Mouse (Mus musculus): Measurements from ENCODE around the gene Nsun2.
"Not testable (repeated sequence)": the region's sequence is repeated elsewhere in the genome, so short reads cannot be mapped to it uniquely, and the experiment has no call there.

The Nsun2 gene

DNA sequence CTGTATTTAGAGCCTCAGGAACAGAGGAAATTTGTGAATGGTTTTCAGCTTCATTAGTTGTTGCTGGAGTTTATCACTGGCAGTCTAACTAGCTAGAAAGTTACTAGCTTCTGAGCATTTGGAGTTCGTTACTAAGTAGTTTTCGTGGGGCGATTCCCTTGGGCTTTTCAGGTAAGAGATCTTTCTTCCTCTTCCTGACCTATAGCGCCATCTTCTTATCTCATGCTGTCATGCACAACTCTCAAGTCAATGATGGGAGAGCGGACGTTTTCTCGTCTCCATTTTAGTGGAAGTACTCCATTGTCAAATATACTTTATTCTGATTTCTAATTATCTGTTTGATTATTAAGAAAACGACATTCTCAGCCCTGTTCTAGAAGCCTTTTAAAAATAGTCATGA, 16.4 kb downstream of the Nsun2 start:
- no peak for DNase-seq (ENCODE audit: low read depth in 2 of 2, low spot score in 2 of 2)

DNA sequence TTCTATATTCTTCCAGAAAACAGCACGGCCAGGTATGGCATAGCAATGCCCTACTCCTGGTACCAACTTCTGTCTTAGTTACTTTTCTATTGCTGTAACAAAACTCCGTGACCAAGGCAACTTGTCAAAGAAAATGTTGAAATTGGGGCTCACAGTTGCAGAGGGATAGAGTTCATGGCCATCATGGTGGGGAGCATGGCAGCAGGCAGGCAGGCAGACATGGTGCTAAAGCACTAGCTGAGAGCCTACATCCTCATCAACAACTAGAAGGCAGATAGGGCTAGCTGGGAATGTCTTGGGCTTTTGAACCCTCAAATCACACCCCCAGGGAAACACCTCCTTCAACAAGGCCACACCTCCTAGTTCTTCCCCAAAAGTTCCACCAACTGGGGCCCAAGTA, 17.3 kb downstream of the Nsun2 start:
- no peak for DNase-seq (ENCODE audit: low read depth in 2 of 2, low spot score in 2 of 2)

DNA sequence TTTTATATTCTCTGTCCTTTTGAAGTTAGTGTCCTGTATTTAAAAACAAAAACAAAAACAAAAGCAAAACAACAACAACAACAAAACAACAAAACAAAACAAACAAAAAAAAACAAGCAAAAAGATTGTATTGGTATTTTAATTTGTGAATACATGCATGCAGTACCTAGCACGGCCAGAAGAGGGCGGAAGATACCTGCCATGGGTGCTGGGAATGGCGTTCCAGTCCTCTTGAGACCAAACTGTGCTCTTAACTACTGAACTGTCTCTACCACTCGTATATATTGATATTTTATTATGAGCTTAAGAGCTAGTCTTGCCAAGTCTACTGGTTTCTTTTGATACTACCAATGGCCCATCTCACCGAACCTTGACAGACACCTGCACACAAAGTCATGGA, 19.5 kb downstream of the Nsun2 start:
- peak in 1 of 2 experiments; percentile 22 for DNase-seq (ENCODE audit: low read depth in 2 of 2, low spot score in 2 of 2)

DNA sequence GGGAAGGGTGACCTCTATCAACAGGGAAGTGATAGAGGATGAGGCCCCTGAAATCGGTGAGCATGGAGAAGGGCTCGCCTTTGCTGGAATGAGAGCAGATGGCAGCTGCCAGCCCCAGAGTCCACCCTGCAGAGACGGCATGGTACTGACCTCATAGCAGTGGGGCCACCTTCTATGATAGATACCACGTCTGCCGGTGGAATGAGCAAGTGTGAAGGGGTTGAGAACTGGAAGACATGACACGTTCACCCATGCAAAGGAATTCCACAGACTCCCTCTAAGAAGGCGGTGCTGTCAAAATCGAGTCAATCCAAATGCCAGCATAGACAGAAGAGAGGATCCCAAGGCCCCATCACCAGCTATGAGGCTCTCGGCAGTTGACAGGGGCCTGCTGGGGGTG, 20.7 kb downstream of the Nsun2 start:
- DNase-seq (ENCODE audit: low read depth in 2 of 2, low spot score in 2 of 2) = no peak

DNA sequence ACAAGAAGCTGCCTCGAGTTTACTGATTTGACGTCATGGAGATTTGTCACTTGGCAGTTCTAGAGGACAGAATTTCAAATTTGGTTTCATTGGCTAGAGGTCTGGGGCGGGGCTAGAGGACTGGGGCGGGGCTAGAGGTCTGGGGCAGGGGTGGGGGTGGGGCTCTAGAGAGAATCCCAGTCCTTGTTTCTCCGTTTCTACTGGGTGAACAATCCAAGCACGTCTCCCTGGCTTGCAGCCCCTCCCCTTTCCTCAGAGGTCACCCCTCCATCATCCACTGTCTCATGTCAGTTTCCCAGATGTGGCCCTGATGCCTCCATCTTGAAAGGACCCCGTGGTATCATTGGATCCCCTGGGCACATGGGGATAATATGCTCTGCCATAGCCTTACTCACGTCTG, 21.5 kb downstream of the Nsun2 start:
- DNase-seq (ENCODE audit: low read depth in 2 of 2, low spot score in 2 of 2) = no peak

DNA sequence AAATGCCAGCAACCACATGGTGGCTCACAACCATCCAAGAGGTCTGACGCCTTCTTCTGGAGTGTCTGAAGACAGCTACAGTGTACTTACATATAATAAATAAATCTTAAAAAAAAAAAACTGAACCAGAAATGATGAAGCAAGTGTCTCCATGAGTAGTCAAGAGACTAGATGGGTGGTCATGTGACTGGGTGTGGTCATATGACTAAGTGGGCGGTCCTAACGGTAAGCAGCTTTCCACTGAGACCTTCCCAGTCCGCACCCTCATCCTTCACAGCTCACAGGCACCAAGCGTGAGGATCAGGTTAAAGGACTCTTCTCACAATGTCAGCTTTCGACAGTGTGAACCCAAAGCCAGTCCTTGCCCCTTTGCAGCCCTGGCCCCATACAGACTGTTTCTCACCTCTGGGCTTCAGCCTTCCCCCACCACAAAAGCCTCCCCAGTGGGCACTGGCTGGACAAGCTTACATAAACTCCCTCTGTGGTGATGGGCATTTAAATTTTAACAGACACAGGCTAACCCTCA, 22.5 kb downstream of the Nsun2 start:
- no peak for DNase-seq (ENCODE audit: low read depth in 2 of 2, low spot score in 2 of 2)

DNA sequence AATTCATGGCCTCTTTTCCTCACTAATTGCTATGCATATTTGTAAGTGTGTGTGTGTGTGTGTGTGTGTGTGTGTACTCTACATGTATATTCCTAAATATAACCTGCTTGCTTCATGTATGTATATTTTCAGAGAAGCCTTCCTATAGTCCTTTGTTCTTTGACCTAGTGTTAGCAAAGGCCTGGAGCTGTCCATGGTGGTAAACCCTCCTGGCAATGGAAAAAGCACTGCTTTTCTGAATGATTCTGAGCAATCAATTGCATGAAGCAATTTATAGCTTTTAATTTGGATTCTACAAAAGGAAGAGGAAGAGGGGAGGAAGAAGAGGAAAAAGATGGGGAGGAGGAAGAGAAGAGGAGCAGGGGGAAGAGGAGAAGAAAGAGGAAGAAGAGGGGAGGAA, 23.2 kb downstream of the Nsun2 start:
- no peak for DNase-seq (ENCODE audit: low read depth in 2 of 2, low spot score in 2 of 2)

DNA sequence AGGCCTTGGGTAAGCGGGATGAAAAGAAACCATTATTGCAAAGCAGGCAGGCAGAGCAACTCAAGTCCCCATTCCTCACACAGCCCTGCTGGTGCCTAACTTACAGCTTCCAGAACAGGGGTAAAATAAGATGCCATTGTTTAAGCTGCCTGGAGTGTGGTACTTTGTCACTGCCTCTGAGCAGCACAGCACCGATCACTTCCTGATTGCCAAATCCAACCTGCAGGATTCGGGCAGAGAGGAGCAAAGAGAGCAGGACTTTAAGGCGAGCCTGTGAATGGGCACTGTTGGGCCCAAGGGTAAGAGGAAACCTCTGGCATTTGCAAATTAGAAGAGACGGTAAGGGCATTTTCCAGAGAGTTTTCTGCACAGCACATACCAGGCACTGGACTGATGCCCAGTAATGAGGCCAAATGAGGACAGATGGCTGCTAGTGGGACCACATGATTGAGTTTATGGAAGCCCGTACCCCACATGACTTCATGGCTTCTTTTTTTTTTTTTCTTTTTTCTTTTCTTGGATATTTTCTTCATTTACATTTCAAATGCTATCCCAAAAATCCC, 24.6 kb downstream of the Nsun2 start:
- DNase-seq (ENCODE audit: low read depth in 2 of 2, low spot score in 2 of 2) = no peak

DNA sequence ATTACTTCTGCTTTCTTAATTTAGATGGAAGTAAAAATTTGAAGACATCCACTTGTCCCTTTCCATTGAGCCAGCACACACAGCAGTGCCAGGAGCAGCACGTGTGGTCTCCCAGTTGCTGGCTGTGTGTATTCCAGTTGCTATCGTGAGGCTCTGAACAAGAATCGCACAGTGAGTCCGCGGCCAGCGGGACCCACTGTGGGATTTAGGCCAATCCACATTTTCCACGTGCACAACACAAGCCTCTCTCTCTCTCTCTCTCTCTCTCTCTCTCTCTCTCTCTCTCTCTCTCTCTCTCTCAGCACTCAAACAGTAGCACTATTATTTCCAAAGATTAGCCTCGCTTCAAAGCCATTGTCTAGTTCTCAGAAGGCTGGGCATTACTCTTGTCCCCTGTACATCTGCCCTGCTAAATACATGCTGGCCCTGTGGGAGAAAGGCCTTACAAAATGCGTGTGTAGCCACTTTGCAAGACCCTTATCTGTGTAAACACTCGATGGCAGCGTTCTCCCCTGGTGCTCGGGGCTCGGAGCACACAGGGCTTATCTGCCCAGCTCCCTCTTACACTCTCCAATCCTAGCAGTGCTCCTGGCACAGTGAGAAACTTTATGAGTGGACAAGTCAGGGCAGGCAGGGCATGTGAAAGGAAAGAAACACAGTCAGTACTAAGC, 25.9 kb downstream of the Nsun2 start:
- no peak for DNase-seq (ENCODE audit: low read depth in 2 of 2, low spot score in 2 of 2)

DNA sequence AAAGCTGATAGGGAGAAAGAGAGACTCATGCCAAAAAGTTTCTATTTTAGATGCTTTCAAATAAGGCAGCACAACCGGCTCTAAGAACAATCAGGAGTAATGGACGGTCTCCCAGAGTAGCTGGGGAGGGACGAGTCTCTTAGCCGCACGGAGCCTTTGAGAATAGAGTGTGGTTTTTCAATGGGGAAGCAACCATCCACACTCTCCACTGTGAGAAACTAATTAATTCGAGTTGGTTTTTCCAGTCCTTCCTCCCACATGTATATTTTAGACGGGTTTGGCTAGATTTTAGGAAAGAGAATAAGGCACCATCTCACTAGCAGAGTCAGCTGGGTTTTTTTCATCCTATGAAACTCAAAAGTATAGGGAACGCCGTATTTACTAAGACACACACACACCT, 28.5 kb downstream of the Nsun2 start:
- DNase-seq (ENCODE audit: low read depth in 2 of 2, low spot score in 2 of 2) = no peak

DNA sequence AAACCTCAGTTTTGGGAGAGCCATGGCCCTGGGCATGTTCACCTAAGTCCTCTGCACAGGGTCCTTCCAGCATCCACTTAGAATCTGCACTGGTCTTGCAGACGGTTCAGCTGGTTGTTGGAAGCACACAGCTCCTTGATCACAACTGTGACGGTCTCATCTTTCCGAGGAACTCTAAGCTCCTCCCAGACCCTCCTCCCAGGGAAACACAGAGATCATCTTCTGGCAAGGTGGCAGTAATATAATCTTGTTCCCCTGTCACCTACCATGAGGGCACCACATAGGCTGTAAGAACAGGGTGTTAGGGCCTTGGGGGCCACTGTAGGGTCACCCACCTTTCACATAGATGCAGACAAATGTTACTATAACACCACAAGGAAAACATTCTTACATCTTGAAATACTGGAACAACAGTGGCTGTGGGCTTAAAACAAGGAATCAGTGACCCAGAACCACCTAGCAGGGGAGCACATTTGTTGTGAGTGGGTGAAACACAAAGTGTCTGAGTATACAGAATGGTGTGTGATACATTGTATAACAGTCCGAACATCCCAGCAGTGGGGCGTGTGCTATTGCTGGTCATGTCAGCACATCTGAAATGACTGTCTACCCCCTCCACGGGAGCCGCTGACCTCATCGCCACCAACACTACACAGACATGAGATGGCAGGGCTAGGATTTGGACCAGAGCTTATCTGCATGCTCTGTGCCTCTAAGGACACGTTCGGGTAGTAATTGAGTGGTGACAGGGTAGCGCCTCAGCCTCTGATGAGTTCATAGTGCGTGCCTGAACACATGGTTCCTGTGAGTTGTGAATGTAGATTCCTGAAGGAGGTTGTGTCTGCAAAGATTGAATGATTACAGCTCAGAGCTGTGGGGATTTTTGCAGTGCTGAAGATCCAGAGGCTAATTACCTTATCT, 29.4 kb downstream of the Nsun2 start:
- DNase-seq (ENCODE audit: low read depth in 2 of 2, low spot score in 2 of 2) = no peak

DNA sequence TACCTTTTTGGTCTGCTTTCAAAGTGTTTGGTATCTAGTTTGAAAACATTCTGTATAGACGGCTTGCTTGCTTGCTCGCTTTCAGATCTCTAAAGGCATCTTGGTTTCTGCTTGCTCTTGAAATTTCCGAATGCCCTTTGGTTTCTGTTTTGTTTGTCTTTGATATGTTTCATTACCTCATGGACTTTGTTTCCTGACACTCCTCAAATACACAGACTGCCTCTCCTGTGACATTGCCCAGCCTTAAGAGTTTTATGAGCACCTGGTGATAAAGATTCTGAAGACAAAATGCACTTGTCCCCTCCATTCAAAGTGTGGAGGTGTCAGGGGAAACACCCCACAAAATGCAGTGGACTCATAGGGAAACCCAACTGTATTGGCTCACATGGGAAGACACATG, 30.4 kb downstream of the Nsun2 start:
- no peak for DNase-seq (ENCODE audit: low read depth in 2 of 2, low spot score in 2 of 2)

DNA sequence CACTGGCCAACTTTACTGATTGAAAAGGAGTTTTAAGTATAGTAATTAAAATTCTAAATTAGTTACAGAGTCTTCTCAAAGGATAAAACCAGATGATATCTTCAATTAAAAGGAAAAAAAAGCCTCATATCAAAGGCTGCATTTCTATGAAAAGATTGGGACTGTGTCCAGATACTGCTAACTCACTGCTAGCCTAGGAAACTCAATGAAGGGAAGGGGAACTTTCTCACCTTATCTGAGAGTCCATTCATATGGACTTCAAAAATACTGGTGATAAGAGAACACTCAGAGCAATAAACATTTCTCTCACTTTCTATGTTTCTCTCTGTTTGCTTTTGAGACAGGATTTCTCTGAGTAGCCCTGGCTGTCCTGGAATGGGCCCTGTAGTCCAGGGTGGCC, 31.0 kb downstream of the Nsun2 start:
- DNase-seq (ENCODE audit: low read depth in 2 of 2, low spot score in 2 of 2) = no peak

DNA sequence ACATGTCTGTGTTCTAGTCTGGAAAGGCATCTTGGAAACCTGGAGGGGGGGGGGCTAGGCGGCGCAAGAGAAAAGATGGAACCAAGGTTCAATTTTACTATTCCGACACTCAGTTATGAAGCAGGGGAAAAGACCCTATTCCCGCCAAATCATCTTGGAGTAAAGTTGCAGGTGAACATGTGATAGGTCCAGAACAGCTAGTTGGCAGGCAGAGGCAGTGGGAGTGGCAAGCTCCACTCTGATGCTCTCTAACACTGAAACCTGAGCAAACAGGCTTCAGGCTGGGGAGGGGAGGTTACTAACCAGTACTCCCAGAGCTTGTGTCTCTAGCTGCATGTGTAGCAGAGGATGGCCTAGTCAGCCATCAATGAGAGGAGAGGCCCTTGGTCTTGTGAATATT, 31.9 kb downstream of the Nsun2 start:
- not testable (repeated sequence) for DNase-seq (ENCODE audit: low read depth in 2 of 2, low spot score in 2 of 2)

DNA sequence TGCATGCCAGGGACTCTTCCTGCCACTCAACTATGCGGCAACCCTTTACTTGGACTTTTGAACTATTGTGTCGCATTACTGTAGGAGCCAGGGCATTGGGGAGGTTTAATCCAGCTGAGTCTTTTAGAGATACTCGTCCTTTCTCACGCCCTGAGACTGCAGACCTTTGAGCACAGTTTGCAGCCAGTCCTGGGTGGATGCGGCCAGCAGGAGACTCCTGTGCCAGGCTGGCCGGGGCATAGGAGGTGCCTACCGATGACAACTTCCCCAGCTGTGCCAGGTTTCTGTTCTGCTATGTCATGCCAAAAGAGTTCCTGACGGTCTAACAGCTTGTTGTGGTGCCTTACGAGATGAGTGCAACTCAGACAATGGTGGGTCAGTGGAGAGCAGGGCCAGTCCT, 35.7 kb downstream of the Nsun2 start:
- no peak for DNase-seq (ENCODE audit: low read depth in 2 of 2, low spot score in 2 of 2)

DNA sequence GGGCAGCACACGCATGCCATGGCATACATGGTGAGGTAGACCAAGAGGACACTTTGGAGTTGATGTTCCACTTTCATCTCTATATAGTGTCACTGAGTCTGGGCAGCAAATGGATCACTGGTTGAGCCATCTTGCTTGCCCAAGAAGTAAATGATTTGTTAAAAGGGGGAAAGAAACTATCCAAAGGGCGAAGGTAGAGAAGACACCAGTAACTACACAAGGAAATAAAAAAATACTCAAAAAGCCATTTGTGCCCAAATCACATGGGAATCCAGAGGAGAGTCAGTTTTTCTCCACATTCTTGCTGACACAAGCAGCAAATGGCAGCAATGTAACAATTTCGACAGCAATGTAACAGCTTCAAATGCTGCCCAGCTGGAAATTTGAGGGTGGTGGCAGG, 39.0 kb downstream of the Nsun2 start:
- no peak for DNase-seq (ENCODE audit: low read depth in 2 of 2, low spot score in 2 of 2)

DNA sequence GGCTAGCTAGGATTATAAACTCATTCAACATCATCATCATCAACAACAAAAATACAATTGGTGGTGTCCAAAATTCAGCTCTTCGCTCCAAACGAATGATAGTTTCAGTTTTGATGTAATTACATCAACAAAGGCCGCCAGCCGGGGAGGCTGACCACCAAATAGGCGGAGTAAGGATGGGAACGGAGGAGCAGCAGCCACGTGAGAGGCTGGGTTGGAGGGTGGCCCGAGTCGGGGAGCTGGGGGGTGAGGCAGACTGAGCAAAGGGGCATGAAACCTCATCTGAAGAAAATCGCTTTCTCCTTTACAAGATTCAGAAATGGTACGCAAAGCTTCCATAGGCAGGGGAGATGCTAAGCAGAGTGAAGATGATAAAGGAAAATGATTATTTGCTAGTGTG, 43.1 kb downstream of the Nsun2 start:
- no peak for DNase-seq (ENCODE audit: low read depth in 2 of 2, low spot score in 2 of 2)

DNA sequence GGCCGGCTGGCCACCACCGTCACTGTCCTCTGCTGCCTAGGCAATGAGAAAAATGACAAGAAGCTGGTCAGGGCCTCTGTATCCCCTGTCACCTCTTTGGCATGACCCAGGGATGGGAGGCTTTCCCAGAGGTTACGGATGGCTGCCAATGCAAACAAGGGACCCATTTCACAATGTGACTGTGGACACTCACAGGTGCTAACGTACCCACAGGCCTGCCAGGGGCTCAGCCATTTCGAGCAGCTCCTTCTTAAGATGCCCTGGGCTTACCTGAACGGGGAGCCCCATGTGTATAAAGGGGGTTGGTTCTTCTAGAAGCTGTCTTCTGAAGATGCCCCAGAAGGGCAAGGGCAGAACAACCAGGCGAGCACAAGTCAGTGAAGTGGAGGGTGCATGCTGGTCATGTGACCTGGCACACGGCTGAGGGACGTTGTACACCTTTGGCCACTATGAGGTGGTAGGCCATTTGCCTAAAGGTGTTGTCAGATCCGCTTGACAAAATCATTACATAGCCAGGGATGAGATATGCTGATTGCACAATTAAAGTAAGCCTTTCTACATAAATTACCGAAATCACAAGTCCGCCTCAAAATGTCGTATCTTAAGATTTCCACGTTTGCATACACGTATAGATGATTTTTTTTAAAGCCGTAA, 43.8 kb downstream of the Nsun2 start:
- no peak for DNase-seq (ENCODE audit: low read depth in 2 of 2, low spot score in 2 of 2)

DNA sequence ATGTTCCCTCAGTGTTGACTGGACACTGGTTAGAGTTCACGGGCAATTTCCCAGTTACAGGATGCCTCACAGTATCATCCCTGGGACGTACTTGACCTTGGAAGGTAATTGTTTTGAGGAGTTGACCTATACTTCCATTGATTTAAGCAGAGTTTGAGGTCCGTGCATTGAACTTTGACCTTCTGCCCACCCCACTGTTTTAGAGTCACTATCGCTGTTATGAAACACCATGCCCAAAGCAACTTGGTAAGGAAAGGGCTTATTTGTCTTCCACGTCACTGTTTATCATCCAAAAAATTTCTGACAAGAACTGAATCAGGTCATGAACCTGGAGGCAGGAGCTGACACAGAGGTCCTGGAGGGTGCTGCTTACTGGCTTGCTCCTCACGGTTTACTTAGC, 48.9 kb downstream of the Nsun2 start:
- DNase-seq (ENCODE audit: low read depth in 2 of 2, low spot score in 2 of 2) = no peak

DNA sequence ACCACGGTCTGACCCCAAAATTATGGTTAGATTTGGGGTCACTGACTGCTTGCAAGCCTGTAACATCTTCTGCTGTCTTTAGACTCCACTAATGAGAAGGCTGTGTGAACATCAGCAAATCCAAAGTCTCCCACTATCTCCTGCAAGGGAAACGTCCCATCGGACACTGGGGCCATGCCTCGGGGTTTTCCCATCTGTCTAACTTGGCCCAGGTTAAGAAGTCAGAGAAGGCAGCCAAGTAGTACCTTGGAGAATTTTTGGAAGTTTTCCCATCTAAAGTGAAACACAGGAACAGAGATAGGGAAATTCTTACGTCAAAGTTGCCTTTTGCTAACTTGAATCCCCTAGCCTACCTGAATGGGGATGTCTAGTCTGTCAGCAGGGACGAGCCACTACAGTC, 50.0 kb downstream of the Nsun2 start:
- no peak for DNase-seq (ENCODE audit: low read depth in 2 of 2, low spot score in 2 of 2)

DNA sequence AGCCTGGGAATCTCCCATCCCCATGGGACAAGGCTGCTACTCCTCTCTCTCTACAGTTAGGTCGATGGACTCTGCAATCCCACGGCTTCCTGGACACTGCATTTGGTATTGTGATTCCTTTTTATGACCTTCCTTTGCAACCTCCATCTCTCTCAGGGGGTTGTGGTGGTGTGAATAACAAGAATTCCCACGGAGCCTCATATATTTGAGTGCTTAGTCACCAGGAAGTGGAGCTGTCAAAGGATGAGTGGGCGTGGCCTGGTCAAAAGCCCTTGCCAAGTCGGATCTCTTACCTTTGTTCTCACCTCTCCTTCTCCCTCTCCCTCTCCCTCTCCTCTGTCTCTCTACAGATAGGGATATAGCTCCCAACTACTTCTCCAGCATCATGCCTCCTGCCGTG, 52.3 kb downstream of the Nsun2 start:
- no peak for DNase-seq (ENCODE audit: low read depth in 2 of 2, low spot score in 2 of 2)

DNA sequence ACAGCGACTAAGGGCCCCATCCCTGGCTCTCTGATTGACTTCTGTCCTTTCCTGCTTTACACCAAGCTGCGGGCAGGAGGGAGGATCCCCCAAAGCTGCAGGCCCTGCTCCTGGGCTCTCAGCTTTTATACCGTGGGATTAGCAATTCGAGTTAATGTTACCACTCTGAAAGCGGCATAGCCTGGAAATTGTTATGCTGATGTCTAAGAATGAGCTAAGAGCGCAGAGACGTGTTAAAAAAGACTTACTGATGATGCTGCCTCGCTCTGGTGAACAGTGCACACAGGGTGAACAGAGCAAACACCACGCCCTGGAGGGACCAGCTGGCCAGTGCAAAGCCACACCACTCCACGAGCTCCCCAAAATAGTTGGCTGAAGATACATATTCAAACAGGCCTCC, 52.8 kb downstream of the Nsun2 start:
- no peak for DNase-seq (ENCODE audit: low read depth in 2 of 2, low spot score in 2 of 2)
